Mouse (Mus musculus) ovary, postnatal 36 days (tissue): Measurements from ENCODE around the gene Gm45337.

Experiments used
- DNase-seq: peaks from one replicate; pipeline ENCODE4 v3.0.0; 2022; ENCODE audit warnings: low spot score, mixed read lengths

Gm45337 gene

GRCm38 (mm10) chr7:142097776-142098175, 46.6 kb downstream of the Gm45337 start:
- peak; percentile 72 for DNase-seq

GRCm38 (mm10) chr7:142096701-142097100, 47.7 kb downstream of the Gm45337 start:
- DNase-seq, result no peak

- peak; percentile 81 for DNase-seq
These were observed 49.0 kb downstream of the Gm45337 start, which contains the start of gene Dusp8 for GRCm38 (mm10) chr7:142095183-142095931. Gene Dusp8, minus strand, starts transcription at chr7:142095843.

GRCm38 (mm10) chr7:142094301-142095143, 49.9 kb downstream of the Gm45337 start:
- DNase-seq, result no peak

GRCm38 (mm10) chr7:142093696-142094240, 50.6 kb downstream of the Gm45337 start:
- no peak for DNase-seq
